Mouse (Mus musculus) gastrocnemius, postnatal 14 days (tissue): ENCODE measurements around the gene Cdcp2. TPM values are rescaled to one million over a fixed set of nuclear protein-coding genes. Genes with fewer than 3 reads are reported as not detected.

Experiments used
- DNase-seq: peaks from one replicate; pipeline ENCODE4 v3.0.0; 2021; ENCODE audit warnings: mixed read lengths
- intact Hi-C: fragments of 180-260 bp; cut with DNase I; formaldehyde crosslinking; loops from one replicate; pipeline ENCODE4 v1.15.1; 2025; ENCODE audit warnings: low total_unique reads
- long read RNA-seq, 2 experiments: library from polyadenylated mRNA; stranded (forward); transcript quantifications; one replicate each; pipeline ENCODE4 v2.0.0; 2021
- total RNA-seq, 2 experiments: library from RNA; stranded (reverse); gene quantifications; 2 replicates each; pipeline ENCODE4 v1.2.3; 2021

Gene Cdcp2
- total RNA-seq, result not detected
- long read RNA-seq, experiment 1, result 0 reads
- long read RNA-seq, experiment 2, result 0 reads

DNA sequence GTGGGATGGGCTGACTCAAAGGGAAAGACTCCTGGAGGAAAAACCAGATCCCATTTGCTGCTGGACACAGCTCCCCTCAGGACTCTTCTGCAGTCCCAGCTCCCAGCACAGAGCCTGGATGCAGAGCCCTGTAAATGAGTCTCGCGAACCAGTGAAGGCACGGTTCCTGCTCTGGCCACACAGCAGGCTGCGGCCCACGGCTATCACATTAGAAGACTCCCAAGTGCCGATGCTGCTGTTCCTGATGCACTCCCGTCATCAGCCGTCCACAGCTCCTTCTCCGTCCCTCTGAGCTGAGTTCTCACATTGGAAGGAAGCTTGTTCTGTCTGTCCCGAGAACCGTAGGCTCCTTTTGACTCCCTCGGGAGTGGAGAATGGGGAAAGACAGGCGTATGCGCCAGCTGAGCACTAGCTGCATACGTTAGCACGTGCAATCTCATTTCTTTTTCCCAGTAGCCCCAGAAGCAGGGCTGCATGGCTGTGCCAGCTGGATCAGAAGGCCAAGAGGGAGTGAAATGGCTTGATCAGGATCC, at the start of gene Cdcp2:
Gene Cdcp2, plus strand, starts transcription at position 51 of the 533 bp plus-strand sequence.
- intact Hi-C loops, result no loop called here
- DNase-seq, result no peak

DNA sequence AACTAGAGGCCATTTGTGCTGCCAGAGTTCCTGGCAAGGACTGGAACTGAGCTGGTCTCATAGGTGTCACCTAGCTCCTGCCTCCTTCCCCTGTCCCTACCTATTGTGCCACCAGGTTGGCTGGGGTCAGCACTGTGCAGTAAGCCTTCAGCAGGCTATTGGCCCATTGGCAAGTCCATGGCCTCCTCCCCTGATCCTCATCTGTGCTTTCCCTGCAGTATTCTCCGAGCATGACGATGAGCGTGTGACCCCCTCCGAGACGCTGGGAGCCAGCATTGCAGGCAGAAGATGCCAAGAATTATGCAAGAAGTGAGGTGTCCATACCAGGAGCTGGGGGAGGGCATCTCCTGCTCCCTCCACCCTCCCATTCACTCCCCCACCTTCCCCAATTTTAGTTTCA, 48.9 kb upstream of the Cdcp2 start:
- intact Hi-C loops, result no loop called here
- DNase-seq, result no peak

DNA sequence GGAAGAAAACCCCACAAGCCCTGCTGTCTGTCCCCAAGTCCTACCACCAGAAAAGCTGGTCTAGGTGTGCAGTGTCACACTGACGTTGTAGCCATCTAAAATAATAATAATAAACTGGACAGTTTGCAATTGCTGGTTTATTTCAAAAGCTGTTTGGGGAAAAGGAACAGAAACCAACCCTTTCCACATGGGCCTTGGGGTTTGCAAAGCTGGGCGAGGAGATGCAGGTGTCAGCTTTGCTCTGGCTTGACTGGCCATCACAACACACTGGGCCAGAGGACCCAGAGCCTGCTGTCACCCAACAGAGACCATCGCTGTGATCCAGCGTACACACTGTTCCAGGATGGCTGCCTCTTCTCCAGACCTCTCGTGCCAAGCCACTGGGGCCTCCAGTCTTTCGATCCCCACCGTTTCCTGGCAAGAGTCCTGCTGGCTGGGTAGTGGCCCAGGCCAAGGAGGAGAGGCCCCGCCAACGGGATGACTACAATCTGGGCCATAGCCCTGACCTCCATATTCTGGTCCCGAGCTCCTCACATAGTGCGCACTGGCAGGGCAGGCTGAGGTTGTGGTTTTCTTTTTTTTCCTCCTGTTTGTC, 48.0 kb upstream of the Cdcp2 start:
- intact Hi-C loops, result no loop called here

GRCm38 (mm10) chr4:107051889-107052288, 44.8 kb upstream of the Cdcp2 start:
- intact Hi-C loops, result no loop called here

More for the DNA sequence above, 48.0 kb upstream of the Cdcp2 start:
- DNase-seq, result peak; percentile 77

DNA sequence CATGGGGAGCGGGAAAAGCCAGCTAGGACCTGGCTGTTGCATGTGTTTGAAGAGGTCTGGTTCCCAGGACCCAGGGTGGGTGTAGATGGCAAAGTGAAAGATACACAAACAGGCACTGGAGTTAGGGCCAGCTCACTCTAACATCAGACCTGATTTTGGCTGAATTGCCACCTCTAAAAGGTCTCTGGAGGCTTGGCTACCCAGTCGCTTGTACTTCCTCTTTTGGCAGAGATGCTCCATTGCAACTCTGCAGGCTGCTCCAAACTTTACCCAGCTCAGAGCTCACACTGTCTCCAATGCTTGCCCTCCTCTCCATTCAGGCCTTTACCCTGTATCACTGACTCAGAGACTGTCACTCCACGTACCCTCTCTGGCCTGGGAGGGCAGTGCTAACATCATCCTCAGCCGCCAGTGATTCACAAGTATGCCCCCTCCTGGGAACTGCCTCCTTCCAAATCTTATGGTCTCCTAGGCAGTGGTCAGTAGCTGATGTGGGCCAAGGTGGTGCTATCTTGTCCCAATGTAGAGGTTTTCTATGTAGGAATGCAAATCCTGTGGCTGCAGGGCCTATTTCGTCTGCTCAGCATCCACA, 43.6 kb upstream of the Cdcp2 start:
- no peak for DNase-seq
- intact Hi-C loops, result no loop called here

More at GRCm38 (mm10) chr4:107051889-107052288, 44.8 kb upstream of the Cdcp2 start:
- DNase-seq, result no peak

- DNase-seq, result no peak
- intact Hi-C loops, result no loop called here
Observed at GRCm38 (mm10) chr4:107056088-107056487, 40.6 kb upstream of the Cdcp2 start.

DNA sequence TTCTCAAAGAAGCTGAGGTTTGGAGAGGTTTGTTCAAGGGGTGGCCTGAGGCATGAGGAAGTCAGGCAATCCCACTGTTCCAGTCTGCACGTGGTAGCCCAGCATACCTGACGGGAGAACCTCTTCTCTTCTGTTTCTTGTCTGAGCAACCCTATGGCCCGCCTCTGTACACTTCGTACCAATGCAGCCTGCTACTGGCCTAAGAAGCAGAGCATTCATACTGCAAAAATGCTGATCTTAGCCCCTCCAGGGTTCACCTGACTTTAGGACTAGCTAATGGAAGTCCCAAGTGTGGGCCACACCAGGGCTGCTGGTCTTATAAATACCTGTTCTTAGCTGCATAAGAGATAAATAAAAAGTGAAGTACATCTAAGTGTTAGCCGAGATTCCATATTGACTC, 38.3 kb upstream of the Cdcp2 start:
- no peak for DNase-seq
- intact Hi-C loops, result no loop called here

- DNase-seq, result no peak
- intact Hi-C loops, result no loop called here
Observed at GRCm38 (mm10) chr4:107058781-107059180, 37.9 kb upstream of the Cdcp2 start.

DNA sequence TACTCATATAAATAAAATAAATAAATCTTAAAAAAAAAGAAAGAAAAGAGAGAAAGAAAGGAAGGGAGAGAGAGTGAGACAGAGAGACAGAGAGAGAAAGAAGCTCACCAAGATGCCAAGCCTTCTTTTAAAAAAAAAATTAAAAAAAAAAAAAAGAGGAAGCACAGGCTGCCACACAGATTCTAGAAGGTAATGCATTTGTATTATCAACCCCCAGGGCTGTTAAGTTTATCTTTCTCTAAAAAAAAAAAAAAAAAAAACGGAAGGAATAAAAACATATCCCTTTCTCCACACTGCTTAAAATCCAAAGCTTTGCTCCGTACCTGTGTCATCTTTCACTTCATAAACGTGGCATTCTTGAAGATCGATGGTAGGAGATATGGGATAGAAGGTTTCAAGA, 35.1 kb upstream of the Cdcp2 start:
- no peak for DNase-seq
- intact Hi-C loops, result no loop called here

DNA sequence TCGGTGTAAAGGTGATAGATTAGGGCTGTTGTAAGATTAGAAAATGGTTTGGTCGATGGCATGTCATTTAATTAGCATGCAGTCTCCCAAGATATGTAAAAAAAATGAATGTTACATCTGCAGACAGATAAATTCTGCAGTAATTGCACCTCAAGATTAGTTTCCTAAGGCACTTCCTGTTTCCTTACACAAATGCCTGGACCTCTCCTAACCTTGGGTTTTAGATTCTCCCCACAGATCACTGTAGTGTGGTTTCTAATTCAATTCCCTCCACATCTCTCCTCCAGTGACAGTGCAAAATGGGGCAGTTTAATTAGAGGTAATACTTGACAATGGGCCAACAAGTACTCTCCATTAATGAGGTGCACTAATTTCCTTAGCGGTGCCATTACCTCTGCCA, 33.5 kb upstream of the Cdcp2 start:
- DNase-seq, result no peak
- intact Hi-C loops, result no loop called here

- intact Hi-C loops, result no loop called here
- DNase-seq, result no peak
Observed at GRCm38 (mm10) chr4:107064394-107065098, 32.1 kb upstream of the Cdcp2 start.

DNA sequence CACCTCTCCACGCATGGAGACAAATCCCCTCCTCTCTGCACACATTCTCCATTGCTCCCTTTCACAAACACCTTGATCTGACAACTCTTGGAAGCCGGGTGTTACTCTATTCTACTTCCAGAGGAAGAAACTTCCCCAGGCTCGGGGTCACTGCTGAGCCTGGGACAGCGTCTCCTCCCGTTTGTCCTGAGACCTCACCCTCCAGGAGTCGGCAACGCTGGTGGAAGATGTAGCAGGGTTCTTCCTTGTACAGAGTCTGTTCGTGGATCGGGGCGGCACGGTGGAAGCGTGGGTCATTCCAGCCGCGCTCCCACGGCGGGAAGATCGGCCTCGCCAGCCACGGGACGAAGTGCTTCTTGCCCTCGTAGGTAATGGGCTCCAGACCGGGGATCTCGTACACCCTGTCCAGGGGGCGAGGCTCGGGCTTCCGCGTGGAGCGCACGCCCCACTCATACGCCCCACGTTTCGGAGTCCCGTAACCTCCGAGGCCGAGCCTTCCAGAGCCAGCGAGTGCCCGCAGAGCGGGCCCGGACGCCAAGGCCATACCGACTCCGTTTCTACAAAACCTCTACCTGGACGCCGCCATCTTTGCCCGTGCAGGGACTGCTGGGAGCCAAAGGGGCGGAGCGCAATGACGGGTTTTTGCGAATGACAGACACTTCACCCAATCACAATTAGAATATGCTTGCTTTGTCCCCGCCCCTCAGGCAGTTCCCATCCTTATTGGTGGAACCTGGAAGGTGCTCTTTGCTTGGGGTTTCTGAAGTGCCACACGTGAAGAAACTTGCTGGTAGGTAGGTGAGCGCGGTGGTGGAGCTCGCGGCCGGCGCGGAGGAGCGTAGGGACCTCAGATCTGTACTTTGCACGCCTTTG, 30.2 kb upstream of the Cdcp2 start, which contains the start of the genes Mrpl37 and Cyb5rl:
Gene Mrpl37, minus strand, starts transcription at position 617 of the 873 bp plus-strand sequence.
Gene Cyb5rl, plus strand, starts transcription at position 737 of the 873 bp plus-strand sequence.
- DNase-seq, result peak; percentile 90
- intact Hi-C loops, result no loop called here

GRCm38 (mm10) chr4:107067151-107067840, 29.4 kb upstream of the Cdcp2 start:
- intact Hi-C loops, result no loop called here
- peak; percentile 52 for DNase-seq

DNA sequence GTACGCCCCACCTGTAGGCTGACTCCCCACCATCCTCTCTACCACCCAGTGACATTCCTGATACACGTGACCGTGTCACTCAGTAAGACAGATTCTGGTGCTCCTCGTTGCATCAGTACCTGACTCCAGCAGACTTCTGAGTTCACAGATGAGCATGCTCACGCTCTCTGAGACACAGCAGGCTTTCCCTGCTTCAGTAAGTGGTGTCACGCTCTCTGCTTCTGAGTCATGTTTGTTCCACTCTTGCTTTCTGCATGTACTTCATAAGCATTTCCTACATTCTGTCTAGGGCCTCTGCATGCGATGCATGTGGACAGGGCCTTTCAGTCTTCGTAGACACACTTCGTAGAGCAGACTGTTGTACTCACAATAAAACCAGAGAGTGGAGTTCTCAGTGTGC, 24.3 kb upstream of the Cdcp2 start:
- no peak for DNase-seq
- intact Hi-C loops, result no loop called here

GRCm38 (mm10) chr4:107075456-107075855, 21.2 kb upstream of the Cdcp2 start:
- peak; percentile 30 for DNase-seq
- intact Hi-C loops, result no loop called here

- intact Hi-C loops, result no loop called here
- DNase-seq, result no peak
Observed at GRCm38 (mm10) chr4:107078894-107079293, 17.8 kb upstream of the Cdcp2 start.

DNA sequence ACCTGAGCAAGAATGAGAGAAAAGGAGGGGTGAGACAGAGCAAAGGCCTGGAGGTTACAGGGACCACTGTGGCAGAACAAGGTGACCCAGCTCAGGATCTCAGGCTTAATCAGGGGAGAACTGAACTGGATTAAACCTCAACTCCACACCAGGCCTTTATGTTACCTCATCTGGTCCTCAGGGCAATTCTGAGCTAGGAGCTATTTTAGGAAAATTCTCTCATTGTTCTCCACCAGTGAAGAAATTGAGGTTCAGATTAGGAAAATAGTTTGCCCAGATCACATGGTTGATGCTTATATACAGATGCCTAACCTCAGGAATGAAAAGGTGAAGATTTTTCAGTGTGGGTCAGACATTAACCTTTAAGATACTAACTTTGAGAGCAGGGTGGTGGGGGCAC, 17.0 kb upstream of the Cdcp2 start:
- no peak for DNase-seq
- intact Hi-C loops, result loop anchor here (10.0 kb wide), 1 partner anchor 245 kb away; no protein-coding TSS in a partner anchor

DNA sequence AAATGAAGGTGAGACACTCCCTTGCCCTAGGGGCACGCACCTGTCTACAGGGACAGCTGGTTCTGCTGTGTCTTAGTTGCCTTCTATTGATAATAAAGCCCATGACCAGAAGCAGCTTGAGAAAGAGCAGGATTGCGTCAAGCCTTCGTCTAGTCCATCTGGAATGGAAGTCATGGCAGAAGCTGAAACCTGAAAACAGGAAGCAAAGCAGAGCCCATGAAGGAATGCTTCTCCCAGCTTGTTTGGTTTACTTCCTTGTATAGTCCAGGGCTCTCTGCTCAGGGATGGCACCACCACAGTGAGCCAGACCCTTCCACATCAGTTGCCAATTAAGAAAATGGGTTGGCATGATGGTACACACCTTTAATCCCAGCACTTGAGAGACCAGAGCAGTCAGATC, 14.5 kb upstream of the Cdcp2 start:
- intact Hi-C loops, result loop anchor here (10.0 kb wide), 1 partner anchor 247 kb away; no protein-coding TSS in a partner anchor

GRCm38 (mm10) chr4:107083126-107083525, 13.6 kb upstream of the Cdcp2 start:
- no peak for DNase-seq
- intact Hi-C loops, result loop anchor here (10.0 kb wide), 1 partner anchor 248 kb away; no protein-coding TSS in a partner anchor

More for the DNA sequence above, 14.5 kb upstream of the Cdcp2 start:
- DNase-seq, result no peak
